Mouse (Mus musculus): ENCODE measurements at regions not wholly inside any gene's neighbourhood (a gene's known extent, or its start where the extent isn't known, plus 50 kb on each side); places are given as distances from the start of the nearest gene placed in this dataset.

- WGBS: 53% methylated on average over 5 of the region's 5 CpGs
- no peak for ATAC-seq (ENCODE audit: low FRiP score, low TSS enrichment)
These were observed 179.9 kb downstream of the Ndufa4 start for GRCm38 (mm10) chr6:11727370-11727769.

GRCm38 (mm10) chr6:11723519-11723918 is 183.8 kb downstream of the Ndufa4 start:
- no peak overlapping the region for H3K4me2 ChIP-seq (replicated peaks; ENCODE audit: low read depth, low read length)
- no peaks in the 10 kb centered on the region for H3K9me3 ChIP-seq (ENCODE audit: control insufficient read depth, low read length)
- ATAC-seq (ENCODE audit: low FRiP score, low TSS enrichment): no peak
- no peak overlapping the region for H3K4me3 ChIP-seq (ENCODE audit: low read length)
- no peaks in the 10 kb centered on the region for H3K27me3 ChIP-seq (ENCODE audit: control insufficient read depth, insufficient read depth, low read length)
- no peak overlapping the region for H3K9ac ChIP-seq (ENCODE audit: low read depth, low read length)
- no peak overlapping the region for H3K27ac ChIP-seq (ENCODE audit: low read depth, low read length)
- H3K4me1 ChIP-seq (ENCODE audit: control insufficient read depth, insufficient read depth, low read length): no peaks in the 10 kb centered on the region
- WGBS: 75% methylated on average over 2 of the region's 2 CpGs
- H3K36me3 ChIP-seq (ENCODE audit: control insufficient read depth, insufficient read depth, low read length): no peaks in the 10 kb centered on the region

More at GRCm38 (mm10) chr6:11727370-11727769, 179.9 kb downstream of the Ndufa4 start:
- H3K36me3 ChIP-seq (ENCODE audit: control insufficient read depth, insufficient read depth, low read length): no peaks in the 10 kb centered on the region
- H3K9me3 ChIP-seq (ENCODE audit: control insufficient read depth, low read length): no peaks in the 10 kb centered on the region
- H3K4me3 ChIP-seq (ENCODE audit: low read length): no peak overlapping the region
- no peaks in the 10 kb centered on the region for H3K4me1 ChIP-seq (ENCODE audit: control insufficient read depth, insufficient read depth, low read length)
- no peak overlapping the region for H3K4me2 ChIP-seq (replicated peaks; ENCODE audit: low read depth, low read length)
- no peak overlapping the region for H3K9ac ChIP-seq (ENCODE audit: low read depth, low read length)
- H3K27me3 ChIP-seq (ENCODE audit: control insufficient read depth, insufficient read depth, low read length): no peaks in the 10 kb centered on the region
- no peak overlapping the region for H3K27ac ChIP-seq (ENCODE audit: low read depth, low read length)

- H3K9ac ChIP-seq (ENCODE audit: low read depth, low read length): no peak overlapping the region
- H3K27me3 ChIP-seq (ENCODE audit: control insufficient read depth, insufficient read depth, low read length): no peaks in the 10 kb centered on the region
- no peaks in the 10 kb centered on the region for H3K9me3 ChIP-seq (ENCODE audit: control insufficient read depth, low read length)
- no peak for ATAC-seq (ENCODE audit: low FRiP score, low TSS enrichment)
- no peaks in the 10 kb centered on the region for H3K36me3 ChIP-seq (ENCODE audit: control insufficient read depth, insufficient read depth, low read length)
- no peak overlapping the region for H3K4me3 ChIP-seq (ENCODE audit: low read length)
- H3K4me1 ChIP-seq (ENCODE audit: control insufficient read depth, insufficient read depth, low read length): no peaks in the 10 kb centered on the region
- WGBS: 92% methylated on average over 4 of the region's 4 CpGs
- no peak overlapping the region for H3K4me2 ChIP-seq (replicated peaks; ENCODE audit: low read depth, low read length)
- no peak overlapping the region for H3K27ac ChIP-seq (ENCODE audit: low read depth, low read length)
These were observed 187.0 kb downstream of the Ndufa4 start for GRCm38 (mm10) chr6:11720274-11720673.

DNA sequence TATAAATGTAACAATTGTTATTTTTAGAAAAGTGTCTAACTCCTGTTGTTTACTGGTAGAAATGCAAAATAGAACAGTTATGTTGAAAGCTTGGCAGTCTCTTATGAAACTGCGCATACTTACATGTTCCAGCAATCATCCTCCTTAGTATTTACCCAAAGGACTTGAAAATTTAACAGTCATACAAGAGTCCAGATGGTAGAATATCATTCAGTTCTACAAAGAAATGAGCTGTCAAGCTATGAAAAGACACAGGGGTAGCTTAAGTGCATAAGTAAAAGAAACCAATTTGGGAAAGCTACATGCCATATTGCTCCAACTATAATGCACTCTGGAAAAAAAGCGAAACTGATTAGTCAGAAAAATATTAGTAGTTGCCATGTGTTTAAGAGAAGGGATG is 196.7 kb downstream of the Ndufa4 start:
- H3K9me3 ChIP-seq (ENCODE audit: control insufficient read depth, low read length): no peaks in the 10 kb centered on the region
- WGBS: 95% methylated on average over 2 of the region's 2 CpGs
- no peak overlapping the region for H3K27ac ChIP-seq (ENCODE audit: low read depth, low read length)
- no peak for ATAC-seq (ENCODE audit: low FRiP score, low TSS enrichment)
- H3K4me2 ChIP-seq (replicated peaks; ENCODE audit: low read depth, low read length): no peak overlapping the region
- H3K4me1 ChIP-seq (ENCODE audit: control insufficient read depth, insufficient read depth, low read length): no peaks in the 10 kb centered on the region
- H3K27me3 ChIP-seq (ENCODE audit: control insufficient read depth, insufficient read depth, low read length): no peaks in the 10 kb centered on the region
- no peak overlapping the region for H3K4me3 ChIP-seq (ENCODE audit: low read length)
- H3K9ac ChIP-seq (ENCODE audit: low read depth, low read length): no peak overlapping the region
- no peaks in the 10 kb centered on the region for H3K36me3 ChIP-seq (ENCODE audit: control insufficient read depth, insufficient read depth, low read length)

- Histone ChIP-seq H3K36me3 (ENCODE audit: control insufficient read depth, insufficient read depth, low read length) (no peaks in the 10 kb centered on the region), H3K4me2 (replicated peaks; ENCODE audit: low read depth, low read length) (no peak overlapping the region), H3K9me3 (ENCODE audit: control insufficient read depth, low read length) (no peaks in the 10 kb centered on the region), H3K27me3 (ENCODE audit: control insufficient read depth, insufficient read depth, low read length) (no peaks in the 10 kb centered on the region), H3K27ac (ENCODE audit: low read depth, low read length) (no peak overlapping the region), H3K4me3 (ENCODE audit: low read length) (no peak overlapping the region), H3K9ac (ENCODE audit: low read depth, low read length) (no peak overlapping the region), H3K4me1 (ENCODE audit: control insufficient read depth, insufficient read depth, low read length) (no peaks in the 10 kb centered on the region)
- no peak for ATAC-seq (ENCODE audit: low FRiP score, low TSS enrichment)
These were observed 197.8 kb downstream of the Ndufa4 start for GRCm38 (mm10) chr6:11709465-11709864.

Measured in kidney, embryonic 14.5 days (tissue).